Mouse (Mus musculus) spleen, postnatal 0 days (tissue): ENCODE data around the gene Dhrs3. TPM values are rescaled to one million over a fixed set of nuclear protein-coding genes. Genes with fewer than 3 reads are reported as not detected.

ENCODE experiments used
- polyA plus RNA-seq: library from polyadenylated mRNA; unstranded; fragments of >200 nt; fragmentation: Nextera tagmentation; extraction: Ambion mirVana; gene quantifications from 2 replicates; pipeline ENCODE4 v1.2.1, GENCODE M21; 2015

Dhrs3 gene
- polyA plus RNA-seq: 29.3 and 39.9 TPM in 2 replicates

DNA sequence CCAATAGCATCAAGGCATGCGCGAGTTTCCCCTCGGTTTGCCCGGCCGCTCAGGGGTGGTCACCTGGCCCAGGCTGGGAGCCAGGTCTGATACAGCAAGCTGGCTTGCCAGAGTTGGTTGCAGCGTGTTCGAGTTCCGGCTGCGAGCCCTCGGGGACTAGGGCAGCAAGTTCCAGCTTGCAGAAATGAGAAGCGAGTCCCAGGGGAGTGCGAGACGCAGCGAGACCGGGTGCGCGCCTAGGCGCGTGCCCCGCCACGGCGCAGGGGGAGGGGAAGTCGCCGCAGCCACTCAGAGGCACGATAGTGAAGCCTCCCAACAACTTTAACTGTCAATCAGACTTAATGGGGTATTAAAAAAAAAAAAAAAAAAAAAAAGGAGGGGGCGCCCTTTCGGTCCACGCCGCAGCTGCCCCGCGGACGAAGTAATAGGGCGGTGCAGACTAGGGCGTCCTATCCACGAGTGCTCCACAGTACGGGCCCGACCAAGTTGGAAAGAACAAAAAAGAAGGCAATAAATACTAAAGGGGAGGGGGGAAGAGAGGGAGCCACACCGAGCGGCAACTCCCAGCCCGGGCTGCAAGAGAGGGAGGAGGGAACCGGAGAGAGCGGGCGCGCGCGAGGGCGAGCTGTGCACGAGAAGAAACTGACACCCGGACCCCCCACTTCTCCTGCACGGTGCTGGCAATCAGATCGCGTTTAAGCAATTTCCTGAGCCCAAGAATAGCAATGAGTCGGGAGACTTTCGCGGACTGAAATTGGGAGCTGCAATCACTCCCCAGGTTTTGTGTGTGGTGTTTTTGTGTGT is at the start of gene Dhrs3:
Dhrs3 (plus strand) TSS at position 695 of the 804 bp plus-strand sequence.

Other genes starting within 250 kb of the Dhrs3 start
- gene Gm436, start 206.5 kb upstream of the Dhrs3 start, polyA plus RNA-seq: not detected in 2 replicates
- not detected in 2 replicates for gene Gm13178, start 171.4 kb upstream of the Dhrs3 start, polyA plus RNA-seq
- not detected in 2 replicates for gene Gm438, start 106.2 kb upstream of the Dhrs3 start, polyA plus RNA-seq